Mouse (Mus musculus) cerebellum, adult 2 months (tissue): ENCODE measurements around the gene Cwc25.

Experiments used
- CTCF ChIP-seq: fragments of 200-500 bp; IDR thresholded peaks from 2 replicates; pipeline ENCODE4 v1.5.1; 2011; ENCODE audit warnings: low read depth, mild to moderate bottlenecking, control low read depth, low read length, moderate library complexity, borderline replicate concordance; ENCODE audit not compliant: insufficient read depth
- POLR2A ChIP-seq: fragments of 200-500 bp; IDR thresholded peaks from 2 replicates; pipeline ENCODE4 v1.6.1; 2011; ENCODE audit warnings: low read length, control low read depth, borderline replicate concordance; ENCODE audit not compliant: insufficient read depth

DNA sequence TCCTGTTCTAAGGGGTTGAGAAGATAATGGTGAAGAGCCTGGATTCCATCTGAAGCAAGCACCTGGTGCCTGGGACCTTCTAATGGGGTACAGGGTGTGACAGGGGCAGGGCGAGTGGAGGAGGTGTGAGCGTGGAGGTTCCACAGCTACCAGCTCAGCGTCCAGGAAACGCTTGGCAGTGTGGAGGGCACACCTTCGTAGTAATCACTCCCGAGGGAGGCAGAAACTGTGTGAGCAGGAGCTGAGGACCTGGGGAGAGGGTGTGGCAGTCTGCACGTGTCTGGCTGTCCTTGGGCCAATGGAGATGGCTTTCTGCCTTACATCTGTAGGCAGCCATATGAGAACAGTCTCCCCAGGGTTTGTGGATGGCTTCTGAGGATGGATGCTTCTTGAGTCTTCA lies 46.7 kb upstream of the Cwc25 start:
- TF ChIP-seq CTCF (no peak), POLR2A (no peak)
